Mouse (Mus musculus) stomach, embryonic 16.5 days (tissue): ENCODE measurements at regions not wholly inside any gene's neighbourhood (a gene's known extent, or its start where the extent isn't known, plus 50 kb on each side); places are given as distances from the start of the nearest gene placed in this dataset.
A peak's percentile ranks its signal among the peaks of the same experiment; 100 is the strongest.
"Not testable (repeated sequence)": the region's sequence is repeated elsewhere in the genome, so short reads cannot be mapped to it uniquely, and the experiment has no call there.

Source experiments
- ATAC-seq: fragments of 200-750 bp; cut with Nextera tagmentation; 2 replicates; pipeline ENCODE4 v1.8.0; 2017; ENCODE audit warnings: moderate number of reproducible peaks, moderate TSS enrichment; ENCODE audit not compliant: insufficient read depth, low FRiP score
- H3K27ac ChIP-seq: fragments of 300-500 bp; sonication (generic); 2 replicates; pipeline ENCODE4 v1.5.1; 2014; ENCODE audit warnings: low read length
- H3K27me3 ChIP-seq: fragments of 300-500 bp; sonication (generic); 2 replicates; pipeline ENCODE4 v1.6.1; 2014; ENCODE audit warnings: low read length, control low read depth, mixed read lengths; ENCODE audit not compliant: control insufficient read depth, insufficient read depth
- H3K36me3 ChIP-seq: fragments of 300-500 bp; sonication (generic); 2 replicates; pipeline ENCODE4 v1.6.1; 2014; ENCODE audit warnings: low read length; ENCODE audit not compliant: control insufficient read depth, insufficient read depth
- H3K4me1 ChIP-seq: fragments of 300-500 bp; sonication (generic); 2 replicates; pipeline ENCODE4 v1.6.1; 2014; ENCODE audit warnings: low read length, control low read depth, mixed read lengths; ENCODE audit not compliant: control insufficient read depth, insufficient read depth
- H3K4me2 ChIP-seq: fragments of 300-500 bp; sonication (generic); 2 replicates; pipeline ENCODE4 v1.6.1; 2014; ENCODE audit warnings: low read depth, low read length, mixed read lengths
- H3K4me3 ChIP-seq: fragments of 300-500 bp; sonication (generic); replicated peaks from 2 replicates; pipeline ENCODE4 v1.5.1; 2014; ENCODE audit warnings: mild to moderate bottlenecking, low read length
- H3K9ac ChIP-seq: fragments of 300-500 bp; sonication (generic); 2 replicates; pipeline ENCODE4 v1.6.1; 2014; ENCODE audit warnings: low read length
- H3K9me3 ChIP-seq: fragments of 300-500 bp; sonication (generic); replicated peaks from 2 replicates; pipeline ENCODE4 v1.6.1; 2016; ENCODE audit warnings: low read length, control low read depth; ENCODE audit not compliant: control insufficient read depth
- WGBS: fragments of 180-500 bp; shearing (Covaris S2); extraction: QIAGEN DNeasy Blood & Tissue Kit; methylation state at CpG from one replicate; pipeline ENCODE4 v1.1.7; 2014; 5-methylcytosine and 5-hydroxymethylcytosine counted together

- Histone ChIP-seq H3K4me1 (no peaks in the 10 kb centered on the region), H3K9me3 (no peaks in the 10 kb centered on the region), H3K27ac (peak overlapping the region; percentile 63), H3K36me3 (no peaks in the 10 kb centered on the region), H3K9ac (no peak overlapping the region), H3K4me2 (no peak overlapping the region), H3K27me3 (no peaks in the 10 kb centered on the region), H3K4me3 (no peak overlapping the region)
- 59% methylated on average over 6 of the region's 6 CpGs for WGBS
- peak; percentile 74 for ATAC-seq
Measured at GRCm38 (mm10) chr12:67722033-67722800, 499.9 kb upstream of the Mdga2 start.

GRCm38 (mm10) chr12:67721146-67721928, 499.0 kb upstream of the Mdga2 start:
- H3K9me3 ChIP-seq = no peaks in the 10 kb centered on the region
- ATAC-seq = peak; percentile 60; the same call in 1 of the 2 replicates
- H3K27me3 ChIP-seq = no peaks in the 10 kb centered on the region
- no peaks in the 10 kb centered on the region for H3K36me3 ChIP-seq
- WGBS = 69% methylated on average over 4 of the region's 4 CpGs
- no peak overlapping the region for H3K4me2 ChIP-seq
- H3K27ac ChIP-seq = peak overlapping the region; percentile 56
- no peak overlapping the region for H3K9ac ChIP-seq
- H3K4me3 ChIP-seq = no peak overlapping the region
- H3K4me1 ChIP-seq = no peaks in the 10 kb centered on the region

- not testable (repeated sequence) for H3K9me3 ChIP-seq, H3K27me3 ChIP-seq, H3K4me1 ChIP-seq, H3K9ac ChIP-seq, H3K36me3 ChIP-seq, H3K4me3 ChIP-seq, ATAC-seq, H3K27ac ChIP-seq, H3K4me2 ChIP-seq
- WGBS = 48% methylated on average over 1 of the region's 1 CpGs
Measured at GRCm38 (mm10) chr12:67712396-67712795, 490.0 kb upstream of the Mdga2 start.
